Mouse (Mus musculus): ENCODE data around the gene Phactr4. TPM values are rescaled to one million over a fixed set of nuclear protein-coding genes. Genes with fewer than 3 reads are reported as not detected.

Phactr4 gene
- polyA plus RNA-seq, 1 experiment from 2014 or later = 11.1 TPM

- H3K27ac ChIP-seq (replicated peaks; ENCODE audit: low read depth, low read length) = peak overlapping the region; percentile 92
- DNase-seq (peak; percentile 97), ATAC-seq (ENCODE audit: low FRiP score, low TSS enrichment) (peak; percentile 92)
- H3K4me1 ChIP-seq (ENCODE audit: control insufficient read depth, insufficient read depth, low read length) = peaks cover 11% of the 10 kb centered on the region
- H3K9me3 ChIP-seq (ENCODE audit: control insufficient read depth, low read length) = no peaks in the 10 kb centered on the region
- peak overlapping the region; percentile 61 for H3K4me3 ChIP-seq (replicated peaks; ENCODE audit: low read depth, low read length)
- peak overlapping the region; percentile 54 for H3K4me2 ChIP-seq (ENCODE audit: low read length)
- peaks cover 36% of the 10 kb centered on the region for H3K36me3 ChIP-seq (ENCODE audit: control insufficient read depth, insufficient read depth, low read length)
- H3K9ac ChIP-seq (replicated peaks; ENCODE audit: low read length) = peak overlapping the region; percentile 93
- H3K27me3 ChIP-seq (ENCODE audit: control insufficient read depth, insufficient read depth, low read length) = no peaks in the 10 kb centered on the region
- under 1% methylated on average over 41 of the region's 41 CpGs for WGBS
These were observed 113.7 kb downstream of the Phactr4 start for GRCm38 (mm10) chr4:132308437-132309139.

DNA sequence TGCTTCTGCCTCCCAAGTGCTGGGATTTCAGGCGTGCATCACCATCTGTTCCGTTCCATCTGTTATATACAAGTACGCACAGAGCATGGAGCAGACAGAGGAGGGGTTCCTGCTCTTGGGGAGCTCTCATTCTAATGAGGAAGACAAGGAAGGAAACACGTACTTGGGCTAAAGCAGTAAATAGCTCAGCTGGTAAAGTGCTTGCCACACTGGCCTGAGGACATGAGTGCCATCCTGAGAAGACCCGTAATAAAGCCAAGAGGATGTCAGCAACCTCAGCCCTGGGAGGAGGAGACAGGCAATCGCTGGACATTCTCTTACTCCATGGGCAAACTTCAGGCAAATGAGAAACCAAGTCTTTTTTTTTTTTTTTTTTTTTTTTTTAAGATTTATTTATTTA, 116.3 kb downstream of the Phactr4 start:
- Histone ChIP-seq H3K4me2 (ENCODE audit: low read length) (no peak overlapping the region), H3K27me3 (ENCODE audit: control insufficient read depth, insufficient read depth, low read length) (no peaks in the 10 kb centered on the region), H3K9me3 (ENCODE audit: control insufficient read depth, low read length) (no peaks in the 10 kb centered on the region), H3K9ac (replicated peaks; ENCODE audit: low read length) (no peak overlapping the region), H3K27ac (replicated peaks; ENCODE audit: low read depth, low read length) (no peak overlapping the region), H3K4me3 (replicated peaks; ENCODE audit: low read depth, low read length) (no peak overlapping the region), H3K4me1 (ENCODE audit: control insufficient read depth, insufficient read depth, low read length) (peaks cover 15% of the 10 kb centered on the region), H3K36me3 (ENCODE audit: control insufficient read depth, insufficient read depth, low read length) (peaks cover 14% of the 10 kb centered on the region)
- 80% methylated on average over 6 of the region's 6 CpGs for WGBS
- ATAC-seq (ENCODE audit: low FRiP score, low TSS enrichment) = no peak
- no peak for DNase-seq

Small RNAs within 50 kb of the gene (microRNA-seq; reads per million reads assigned to microRNA genes)
- not detected for gene Gm25707

Other genes starting within 250 kb of the Phactr4 start
- gene Ythdf2, start 210.2 kb downstream of the Phactr4 start, polyA plus RNA-seq (2014; fragmentation: Nextera tagmentation; extraction: Ambion mirVana) = 130 and 169 TPM in 2 replicates
- 31.6 and 46.5 TPM in 2 replicates for gene Gmeb1, start 160.9 kb downstream of the Phactr4 start, polyA plus RNA-seq (2014; fragmentation: Nextera tagmentation; extraction: Ambion mirVana)
- 45.7 and 50.6 TPM in 2 replicates for gene Taf12, start 148.1 kb downstream of the Phactr4 start, polyA plus RNA-seq (2014; fragmentation: Nextera tagmentation; extraction: Ambion mirVana)
- gene Rab42, start 119.1 kb downstream of the Phactr4 start, polyA plus RNA-seq (2014; fragmentation: Nextera tagmentation; extraction: Ambion mirVana) = 1.3 TPM in 2 replicates
- gene Trnau1ap, start 93.0 kb downstream of the Phactr4 start, polyA plus RNA-seq (2014; fragmentation: Nextera tagmentation; extraction: Ambion mirVana) = 82.2 and 84.0 TPM in 2 replicates
- 26.4 and 28.6 TPM in 2 replicates for gene Rcc1, start 68.9 kb downstream of the Phactr4 start, polyA plus RNA-seq (2014; fragmentation: Nextera tagmentation; extraction: Ambion mirVana)
- 8.9 and 10.8 TPM in 2 replicates for gene Med18, start 41.4 kb upstream of the Phactr4 start, polyA plus RNA-seq (2014; fragmentation: Nextera tagmentation; extraction: Ambion mirVana)
- 4.7 and 5.5 TPM in 2 replicates for gene Sesn2, start 88.0 kb upstream of the Phactr4 start, polyA plus RNA-seq (2014; fragmentation: Nextera tagmentation; extraction: Ambion mirVana)
- gene Atpif1, start 111.2 kb upstream of the Phactr4 start, polyA plus RNA-seq (2014; fragmentation: Nextera tagmentation; extraction: Ambion mirVana) = 1,327 and 1,547 TPM in 2 replicates
- gene Dnajc8, start 113.1 kb upstream of the Phactr4 start, polyA plus RNA-seq (2014; fragmentation: Nextera tagmentation; extraction: Ambion mirVana) = 149 and 152 TPM in 2 replicates
- 0.13 and 0.37 TPM in 2 replicates for gene Ptafr, start 141.6 kb upstream of the Phactr4 start, polyA plus RNA-seq (2014; fragmentation: Nextera tagmentation; extraction: Ambion mirVana)
- gene Eya3, start 216.5 kb upstream of the Phactr4 start, polyA plus RNA-seq (2014; fragmentation: Nextera tagmentation; extraction: Ambion mirVana) = 12.8 and 15.7 TPM in 2 replicates

All from midbrain, embryonic 14.5 days (tissue).